9 mouse cellular contexts compared by ENCODE assay signal in genomic region chr2:181577981-181578581, GRCm38 (mm10). TPM values are rescaled to one million over a fixed set of nuclear protein-coding genes. Genes with fewer than 3 reads are reported as not detected.
DNase-seq lines count a peak whose midpoint lies in the region; ATAC-seq and TF ChIP-seq lines count a peak whose summit lies in the region.
"Had no signal": no experiment of that assay in that cellular context is flagged by ENCODE, and none has a peak within 500 bp of the region (broad histone marks: within the 10 kb centered on the region; RNA-seq: fewer than 3 reads in every experiment).

No protein-coding gene starts in this region.

- H3K9me3 ChIP-seq in heart, embryonic 15.5 days (replicated peaks), result no peaks in the 10 kb centered on the region
- no peaks in the 10 kb centered on the region for H3K9me3 ChIP-seq in G1E (replicated peaks)
- H3K9me3 ChIP-seq in limb, embryonic 10.5 days (replicated peaks), result no peaks in the 10 kb centered on the region

- WGBS in heart, embryonic 15.5 days, result 37% methylated on average over 7 of the region's 7 CpGs
- 87% methylated on average over 7 of the region's 7 CpGs for WGBS in limb, embryonic 10.5 days

- H3K36me3 ChIP-seq in heart, embryonic 15.5 days, result peaks cover 9% of the 10 kb centered on the region
- peaks cover 65% of the 10 kb centered on the region for H3K36me3 ChIP-seq in G1E (replicated peaks)
- H3K36me3 ChIP-seq in limb, embryonic 10.5 days, result peaks cover 19% of the 10 kb centered on the region

- H3K4me2 ChIP-seq in heart, embryonic 15.5 days, result 0 out of 2 replicates have a peak overlapping the region, but pooled peaks have one; percentile 11

- ATAC-seq in heart, embryonic 15.5 days (replicated peaks; ENCODE audit: insufficient number of reproducible peaks, insufficient read depth, low FRiP score, low read depth), result no peak
- peak; percentile 54 for ATAC-seq in G1E (ENCODE audit: extremely low read depth, insufficient number of reproducible peaks, low FRiP score, poor library complexity, severe bottlenecking)

- H3K27me3 ChIP-seq in heart, embryonic 15.5 days, result no peaks in the 10 kb centered on the region
- no peaks in the 10 kb centered on the region for H3K27me3 ChIP-seq in G1E (ENCODE audit: insufficient read depth, low read length)
- no peaks in the 10 kb centered on the region for H3K27me3 ChIP-seq in limb, embryonic 10.5 days (ENCODE audit: low read depth, poor library complexity, severe bottlenecking)

- H3K9ac ChIP-seq in heart, embryonic 15.5 days, result 0 out of 2 replicates have a peak overlapping the region, but pooled peaks have one; percentile 5

- no peak overlapping the region; the same call in 1 of the 2 replicates for H3K27ac ChIP-seq in heart, embryonic 15.5 days
- no peak overlapping the region for H3K27ac ChIP-seq in limb, embryonic 10.5 days

- intact Hi-C loops in heart, postnatal 10 days (cut with DNase I), result no loop called here

- DNase-seq in adrenal gland, postnatal 14 days, result peak; percentile 2
- no peak for DNase-seq in adrenal gland, postnatal 4 days (ENCODE audit: low spot score in 2 of 2)
- DNase-seq in heart, postnatal 10 days, result no peak
- DNase-seq in G1E (ENCODE audit: low spot score), result peak; percentile 69
- DNase-seq in limb, embryonic 10.5 days (ENCODE audit: low spot score), result peak; percentile 23
- DNase-seq in layer of hippocampus, adult 9-11 months, result no peak
- DNase-seq in right cerebral cortex, postnatal 36 days (ENCODE audit: low spot score in 2 of 2), result no peak
- DNase-seq: kidney, adult 8-10 months had no signal

- TF ChIP-seq CTCF in G1E (IDR thresholded peaks at IDR 0.05; ENCODE audit: low read depth, low read length), result no peak

- no peak overlapping the region for H3K4me3 ChIP-seq in heart, embryonic 15.5 days
- H3K4me3 ChIP-seq in G1E (ENCODE audit: low read depth, low read length), result peak overlapping the region; percentile 8; the same call in 1 of the 2 replicates
- H3K4me3 ChIP-seq in limb, embryonic 10.5 days, result no peak overlapping the region

- peaks cover 39% of the 10 kb centered on the region for H3K4me1 ChIP-seq in heart, embryonic 15.5 days (replicated peaks)
- peaks cover 80% of the 10 kb centered on the region for H3K4me1 ChIP-seq in G1E (ENCODE audit: insufficient read depth, low read depth, low read length)
- H3K4me1 ChIP-seq in limb, embryonic 10.5 days, result peaks cover 22% of the 10 kb centered on the region

RNA-seq across cellular contexts. Expression of gene Uckl1, which starts 6.6 kb away (rescaled TPM):
- total RNA-seq in adrenal gland, postnatal 14 days (2021), result 68.8 and 77.5 TPM in 2 replicates
- total RNA-seq in adrenal gland, postnatal 4 days (2021), result 100 to 1,000 TPM; 106 to 113 TPM
- 61.8 and 71.6 TPM in 2 replicates for polyA plus RNA-seq in heart, embryonic 15.5 days (2015; fragmentation: Nextera tagmentation; extraction: Ambion mirVana)
- 10 to 100 TPM; 43.3 to 47.1 TPM for total RNA-seq in heart, postnatal 10 days (2021)
- total RNA-seq in G1E (2014; fragmentation: Nextera tagmentation) (51.3 and 66.0 TPM in 2 replicates), G1E (2017) (54.9 and 63.9 TPM in 2 replicates)
- 46.9 and 63.2 TPM in 2 replicates for polyA plus RNA-seq in G1E (2012)
- 36.6 and 44.1 TPM in 2 replicates for polyA plus RNA-seq in limb, embryonic 10.5 days (2016; fragmentation: Nextera tagmentation; extraction: Ambion mirVana)

RNA-seq across cellular contexts. Expression of gene Prpf6, which starts 13.6 kb away (rescaled TPM):
- 59.4 and 60.0 TPM in 2 replicates for total RNA-seq in adrenal gland, postnatal 14 days (2021)
- total RNA-seq in adrenal gland, postnatal 4 days (2021), result 10 to 100 TPM; 72.3 to 73.4 TPM
- 38.9 and 45.5 TPM in 2 replicates for polyA plus RNA-seq in heart, embryonic 15.5 days (2015; fragmentation: Nextera tagmentation; extraction: Ambion mirVana)
- 10 to 100 TPM; 37.0 to 41.1 TPM for total RNA-seq in heart, postnatal 10 days (2021)
- 53.1 and 60.8 TPM in 2 replicates for total RNA-seq in G1E (2014; fragmentation: Nextera tagmentation)
- total RNA-seq in G1E (2017), result 76.4 and 91.9 TPM in 2 replicates
- polyA plus RNA-seq in G1E (2012), result 20.3 and 27.8 TPM in 2 replicates
- polyA plus RNA-seq in limb, embryonic 10.5 days (2016; fragmentation: Nextera tagmentation; extraction: Ambion mirVana), result 79.4 and 80.5 TPM in 2 replicates

RNA-seq across cellular contexts. Expression of gene Zfp512b, which starts 14.5 kb away (rescaled TPM):
- 57.3 and 67.7 TPM in 2 replicates for total RNA-seq in adrenal gland, postnatal 14 days (2021)
- 100 to 1,000 TPM; 141 to 143 TPM for total RNA-seq in adrenal gland, postnatal 4 days (2021)
- 23.1 and 35.8 TPM in 2 replicates for polyA plus RNA-seq in heart, embryonic 15.5 days (2015; fragmentation: Nextera tagmentation; extraction: Ambion mirVana)
- total RNA-seq in heart, postnatal 10 days (2021), result 10 to 100 TPM; 31.2 to 39.5 TPM
- total RNA-seq in G1E (2014; fragmentation: Nextera tagmentation) (19.9 and 40.5 TPM in 2 replicates), G1E (2017) (16.3 and 19.8 TPM in 2 replicates)
- polyA plus RNA-seq in G1E (2012), result 88.2 and 90.0 TPM in 2 replicates
- 37.5 and 57.7 TPM in 2 replicates for polyA plus RNA-seq in limb, embryonic 10.5 days (2016; fragmentation: Nextera tagmentation; extraction: Ambion mirVana)

RNA-seq across cellular contexts. Expression of gene Samd10, which starts 20.9 kb away (rescaled TPM):
- 8.5 and 11.8 TPM in 2 replicates for total RNA-seq in adrenal gland, postnatal 14 days (2021)
- total RNA-seq in adrenal gland, postnatal 4 days (2021), result 10 to 100 TPM; 23.8 to 25.5 TPM
- 9.6 and 14.9 TPM in 2 replicates for polyA plus RNA-seq in heart, embryonic 15.5 days (2015; fragmentation: Nextera tagmentation; extraction: Ambion mirVana)
- 1 to 10 TPM; 2.7 to 3.2 TPM for total RNA-seq in heart, postnatal 10 days (2021)
- total RNA-seq in G1E (2014; fragmentation: Nextera tagmentation), result 10.6 and 16.1 TPM in 2 replicates
- total RNA-seq in G1E (2017), result 2.5 and 3.1 TPM in 2 replicates
- 7.6 and 9.7 TPM in 2 replicates for polyA plus RNA-seq in G1E (2012)
- polyA plus RNA-seq in limb, embryonic 10.5 days (2016; fragmentation: Nextera tagmentation; extraction: Ambion mirVana), result 12.0 and 17.2 TPM in 2 replicates

RNA-seq across cellular contexts. Expression of gene Dnajc5, which starts 57.8 kb away (rescaled TPM):
- 77.3 and 89.9 TPM in 2 replicates for total RNA-seq in adrenal gland, postnatal 14 days (2021)
- total RNA-seq in adrenal gland, postnatal 4 days (2021), result 100 to 1,000 TPM; 120 to 131 TPM
- 70.3 and 83.3 TPM in 2 replicates for polyA plus RNA-seq in heart, embryonic 15.5 days (2015; fragmentation: Nextera tagmentation; extraction: Ambion mirVana)
- total RNA-seq in heart, postnatal 10 days (2021), result 100 to 1,000 TPM in 1 of 2 experiments, 10 to 100 TPM in 1; 96.7 to 104 TPM
- total RNA-seq in G1E (2014; fragmentation: Nextera tagmentation), result 41.9 and 46.4 TPM in 2 replicates
- 49.5 and 52.7 TPM in 2 replicates for total RNA-seq in G1E (2017)
- 34.3 and 34.8 TPM in 2 replicates for polyA plus RNA-seq in G1E (2012)
- polyA plus RNA-seq in limb, embryonic 10.5 days (2016; fragmentation: Nextera tagmentation; extraction: Ambion mirVana), result 86.6 and 97.6 TPM in 2 replicates

Comparison
In these comparisons a context has a peak if more than half of its experiments do, and no peak if none do; other contexts are left out.
1. DNase-seq: peak in adrenal gland, postnatal 14 days (single experiment), G1E (single experiment) and limb, embryonic 10.5 days (single experiment); none in adrenal gland, postnatal 4 days (0 of 2), heart, postnatal 10 days (0 of 2), layer of hippocampus, adult 9-11 months (single experiment) and right cerebral cortex, postnatal 36 days (0 of 2).